Mouse (Mus musculus): ENCODE measurements around the gene Gpkow.

Gpkow gene

GRCm38 (mm10) chrX:7696954-7697381, at the start of gene Gpkow:
Gene Gpkow, plus strand, starts transcription at chrX:7697131.
- peak; percentile 91 for DNase-seq (ENCODE audit: low read depth)

- DNase-seq (ENCODE audit: low read depth) = peak; percentile 92
Observed at GRCm38 (mm10) chrX:7648671-7649304, 48.1 kb upstream of the Gpkow start.

GRCm38 (mm10) chrX:7657221-7657639, 39.7 kb upstream of the Gpkow start, which contains the start of gene Prickle3:
Gene Prickle3, plus strand, starts transcription at chrX:7657260.
- DNase-seq (ENCODE audit: low read depth) = peak; percentile 74

- no peak for DNase-seq (ENCODE audit: low read depth)
Observed at GRCm38 (mm10) chrX:7658031-7658784, 38.7 kb upstream of the Gpkow start.

GRCm38 (mm10) chrX:7658785-7659589, 37.9 kb upstream of the Gpkow start:
- no peak for DNase-seq (ENCODE audit: low read depth)

- no peak for DNase-seq (ENCODE audit: low read depth)
Observed at GRCm38 (mm10) chrX:7661086-7661485, 35.8 kb upstream of the Gpkow start.

GRCm38 (mm10) chrX:7662936-7663335, 34.0 kb upstream of the Gpkow start:
- no peak for DNase-seq (ENCODE audit: low read depth)

GRCm38 (mm10) chrX:7664791-7665190, 32.1 kb upstream of the Gpkow start:
- no peak for DNase-seq (ENCODE audit: low read depth)

GRCm38 (mm10) chrX:7665739-7666502, 31.0 kb upstream of the Gpkow start:
- DNase-seq (ENCODE audit: low read depth) = no peak

- peak; percentile 73 for DNase-seq (ENCODE audit: low read depth)
Observed at GRCm38 (mm10) chrX:7670390-7670881, 26.5 kb upstream of the Gpkow start.

GRCm38 (mm10) chrX:7670921-7671623, 25.9 kb upstream of the Gpkow start, which contains the start of gene Plp2:
Gene Plp2, minus strand, starts transcription at chrX:7671390.
- peak; percentile 66 for DNase-seq (ENCODE audit: low read depth)

- DNase-seq (ENCODE audit: low read depth) = peak; percentile 22
Observed at GRCm38 (mm10) chrX:7672739-7673138, 24.2 kb upstream of the Gpkow start.

- DNase-seq (ENCODE audit: low read depth) = peak; percentile 60
Observed at GRCm38 (mm10) chrX:7673578-7674281, 23.2 kb upstream of the Gpkow start.

- DNase-seq (ENCODE audit: low read depth) = peak; percentile 51
Observed at GRCm38 (mm10) chrX:7674284-7675000, 22.5 kb upstream of the Gpkow start.

- DNase-seq (ENCODE audit: low read depth) = peak; percentile 36
Observed at GRCm38 (mm10) chrX:7675001-7675380, 21.9 kb upstream of the Gpkow start.

- no peak for DNase-seq (ENCODE audit: low read depth)
Observed at GRCm38 (mm10) chrX:7678986-7679385, 17.9 kb upstream of the Gpkow start.

- DNase-seq (ENCODE audit: low read depth) = peak; percentile 93
Observed at GRCm38 (mm10) chrX:7679405-7680056, 17.4 kb upstream of the Gpkow start.

- no peak for DNase-seq (ENCODE audit: low read depth)
Observed at GRCm38 (mm10) chrX:7680057-7680412, 16.9 kb upstream of the Gpkow start.

- no peak for DNase-seq (ENCODE audit: low read depth)
Observed at GRCm38 (mm10) chrX:7680864-7681263, 16.1 kb upstream of the Gpkow start, which contains the start of gene Magix. Gene Magix, minus strand, starts transcription at chrX:7681251.
